Mouse (Mus musculus) lung, adult 2 months (tissue): Measurements from ENCODE around the gene Ank. TPM values are rescaled to one million over a fixed set of nuclear protein-coding genes. Genes with fewer than 3 reads are reported as not detected.

Experiments used
- DNase-seq: peaks from one replicate; pipeline ENCODE4 v3.0.0; 2022
- H3K4me1 ChIP-seq: fragments of 200-500 bp; 2 replicates; pipeline ENCODE4 v1.6.1; 2011; ENCODE audit warnings: low read length; ENCODE audit not compliant: control insufficient read depth, insufficient read depth
- H3K4me3 ChIP-seq: fragments of 200-500 bp; replicated peaks from 2 replicates; pipeline ENCODE3; 2011; ENCODE audit warnings: low read depth, mild to moderate bottlenecking, control low read depth, low read length; ENCODE audit errors: extremely low read depth
- CTCF ChIP-seq: fragments of 200-500 bp; IDR thresholded peaks from 2 replicates; pipeline ENCODE4 v1.5.1; 2011; ENCODE audit warnings: mild to moderate bottlenecking, low read length, control low read depth; ENCODE audit not compliant: insufficient read depth
- POLR2A ChIP-seq: fragments of 200-500 bp; IDR thresholded peaks from 2 replicates; pipeline ENCODE4 v1.6.1; 2011; ENCODE audit warnings: low read depth, mild to moderate bottlenecking, control low read depth, low read length, borderline replicate concordance; ENCODE audit errors: extremely low read depth
- WGBS: fragments of 180-500 bp; shearing (Covaris S2); methylation state at CpG from one replicate; pipeline ENCODE4 v1.1.7; 2018; 5-methylcytosine and 5-hydroxymethylcytosine counted together
- polyA plus RNA-seq: library from polyadenylated mRNA; depleted of rRNA; stranded (reverse); fragments of >200 nt; gene quantifications from 2 replicates; pipeline ENCODE4 v1.2.3, GENCODE M21; 2012

Ank gene
- polyA plus RNA-seq, 1 experiment = 26.4 TPM

GRCm38 (mm10) chr15:27609554-27609953, 143.1 kb downstream of the Ank start:
- no peak for DNase-seq
- H3K4me3 ChIP-seq = no peak overlapping the region
- no peak for TF ChIP-seq POLR2A
- 67% methylated on average over 4 of the region's 4 CpGs for WGBS
- H3K4me1 ChIP-seq = peaks cover 5% of the 10 kb centered on the region

GRCm38 (mm10) chr15:27612533-27613221, 146.2 kb downstream of the Ank start:
- Histone ChIP-seq H3K4me3 (no peak overlapping the region), H3K4me1 (peaks cover 8% of the 10 kb centered on the region)
- peak; percentile 62 for DNase-seq
- WGBS = 38% methylated on average over 6 of the region's 6 CpGs
- TF ChIP-seq CTCF (peak; percentile 32), POLR2A (no peak)

- TF ChIP-seq POLR2A (no peak), CTCF (no peak)
- Histone ChIP-seq H3K4me1 (peaks cover 8% of the 10 kb centered on the region), H3K4me3 (no peak overlapping the region)
- WGBS = 81% methylated on average over 4 of the region's 4 CpGs
- DNase-seq = no peak
These were observed 146.8 kb downstream of the Ank start for GRCm38 (mm10) chr15:27613255-27613654.

GRCm38 (mm10) chr15:27616159-27616558, 149.7 kb downstream of the Ank start:
- no peak for DNase-seq
- WGBS = 39% methylated on average over 4 of the region's 4 CpGs
- no peak overlapping the region for H3K4me3 ChIP-seq
- peaks cover 18% of the 10 kb centered on the region for H3K4me1 ChIP-seq
- TF ChIP-seq CTCF = no peak
- no peak for TF ChIP-seq POLR2A

- no peak for TF ChIP-seq POLR2A
- no peak for TF ChIP-seq CTCF
- no peak for DNase-seq
- Histone ChIP-seq H3K4me3 (no peak overlapping the region), H3K4me1 (peaks cover 21% of the 10 kb centered on the region)
- WGBS = 87% methylated on average over 3 of the region's 3 CpGs
These were observed 150.8 kb downstream of the Ank start for GRCm38 (mm10) chr15:27617227-27617626.

- DNase-seq = no peak
- WGBS = 45% methylated on average over 6 of the region's 6 CpGs
- no peak for TF ChIP-seq CTCF
- no peak for TF ChIP-seq POLR2A
- no peak overlapping the region for H3K4me3 ChIP-seq
- H3K4me1 ChIP-seq = peaks cover 16% of the 10 kb centered on the region
These were observed 152.5 kb downstream of the Ank start for GRCm38 (mm10) chr15:27618778-27619533.

- TF ChIP-seq CTCF = no peak
- TF ChIP-seq POLR2A = no peak
- H3K4me3 ChIP-seq = no peak overlapping the region
- H3K4me1 ChIP-seq = peaks cover 19% of the 10 kb centered on the region
- WGBS = 63% methylated on average over 3 of the region's 3 CpGs
- DNase-seq = no peak
These were observed 153.2 kb downstream of the Ank start for GRCm38 (mm10) chr15:27619683-27620082.

- no peak for DNase-seq
- 50% methylated on average over 6 of the region's 6 CpGs for WGBS
- TF ChIP-seq CTCF = 0 out of 2 replicates have a peak, but pooled peaks have one; percentile 6
- TF ChIP-seq POLR2A = no peak
- Histone ChIP-seq H3K4me3 (no peak overlapping the region), H3K4me1 (peaks cover 19% of the 10 kb centered on the region)
These were observed 154.2 kb downstream of the Ank start for GRCm38 (mm10) chr15:27620475-27621185.

GRCm38 (mm10) chr15:27623286-27623685, 156.8 kb downstream of the Ank start:
- Histone ChIP-seq H3K4me1 (peaks cover 28% of the 10 kb centered on the region), H3K4me3 (no peak overlapping the region)
- no peak for DNase-seq
- TF ChIP-seq CTCF = no peak
- no peak for TF ChIP-seq POLR2A
- WGBS = 63% methylated on average over 6 of the region's 6 CpGs
